Mouse (Mus musculus) spleen, adult 2 months (tissue): Measurements from ENCODE around the gene Klk10.

Experiments used
- CTCF ChIP-seq: fragments of 200-500 bp; IDR thresholded peaks from 2 replicates; pipeline ENCODE4 v1.5.1; 2011; ENCODE audit warnings: mild to moderate bottlenecking, inconsistent platforms; ENCODE audit not compliant: insufficient read depth, insufficient read length, insufficient replicate concordance; ENCODE audit errors: extremely low read depth
- POLR2A ChIP-seq: fragments of 200-500 bp; IDR thresholded peaks from 2 replicates; pipeline ENCODE4 v1.6.1; 2011; ENCODE audit warnings: low read depth, low read length, inconsistent platforms

DNA sequence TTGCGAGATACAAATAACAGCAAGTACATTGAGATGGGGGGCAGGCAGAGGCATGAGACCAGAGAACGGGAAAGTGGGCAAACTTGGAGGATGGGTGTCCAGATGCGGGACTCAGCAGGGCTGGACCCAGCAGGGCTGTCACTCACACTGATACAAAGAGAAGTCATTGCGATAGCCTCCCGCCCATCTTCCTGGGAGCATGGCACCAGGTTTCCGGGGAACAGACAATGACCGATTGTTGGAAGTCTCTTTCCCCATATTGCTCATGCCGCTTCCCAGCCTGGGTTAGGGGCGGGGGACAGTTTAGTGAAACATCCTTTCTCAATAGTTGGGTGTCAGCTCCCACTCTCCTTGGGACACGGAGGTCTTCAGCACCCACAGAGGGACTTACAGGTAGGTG lies 43.4 kb downstream of the Klk10 start, which contains the start of gene Klk6:
- TF ChIP-seq POLR2A (no peak), CTCF (no peak)
